Comparison of ENCODE assay signal across 8 mouse cellular contexts in the genomic region with DNA sequence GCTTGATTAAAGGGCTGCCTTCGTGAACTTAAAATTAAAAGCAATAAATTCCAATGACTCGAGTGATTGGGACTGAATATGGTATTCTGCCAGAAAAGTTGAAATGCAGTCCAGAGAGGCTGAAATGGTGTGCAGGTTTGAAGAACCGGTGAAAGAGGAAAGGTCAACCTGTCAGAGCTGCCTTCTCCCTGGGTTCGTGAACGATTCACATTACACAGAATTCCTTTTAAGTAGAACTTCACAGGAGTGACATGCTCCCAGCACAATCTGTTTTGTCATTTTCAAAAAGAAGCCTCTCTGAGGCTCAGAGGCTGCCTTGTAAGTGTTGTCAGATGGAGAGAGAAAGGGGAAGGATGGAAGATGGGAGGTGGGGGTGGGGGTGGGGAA. TPM values are rescaled to one million over a fixed set of nuclear protein-coding genes. Genes with fewer than 3 reads are reported as not detected.
DNase-seq lines count a peak whose midpoint lies in the region; ATAC-seq and TF ChIP-seq lines count a peak whose summit lies in the region.

No protein-coding gene starts in this region.

- H3K36me3 ChIP-seq in kidney, adult 2 months (ENCODE audit: control insufficient read depth, insufficient read depth, low read length), result no peaks in the 10 kb centered on the region
- no peaks in the 10 kb centered on the region for H3K36me3 ChIP-seq in hindbrain, embryonic 12.5 days
- H3K36me3 ChIP-seq in midbrain, embryonic 12.5 days, result no peaks in the 10 kb centered on the region

- peak overlapping the region; percentile 86 for H3K4me3 ChIP-seq in kidney, adult 2 months (ENCODE audit: insufficient read depth, low read depth, low read length)
- peak overlapping the region; percentile 80 for H3K4me3 ChIP-seq in bone marrow macrophage, adult 2 months (ENCODE audit: insufficient read depth, low read length)
- peak overlapping the region; percentile 66 for H3K4me3 ChIP-seq in hindbrain, embryonic 12.5 days
- H3K4me3 ChIP-seq in midbrain, embryonic 12.5 days, result peak overlapping the region; percentile 59

- H3K4me1 ChIP-seq in kidney, adult 2 months (ENCODE audit: control insufficient read depth, insufficient read depth, low read length), result peaks cover 21% of the 10 kb centered on the region; the same call in 1 of the 2 replicates
- H3K4me1 ChIP-seq in bone marrow macrophage, adult 2 months (ENCODE audit: control insufficient read depth, insufficient read depth, low read length), result peaks cover 24% of the 10 kb centered on the region
- H3K4me1 ChIP-seq in hindbrain, embryonic 12.5 days, result peaks cover 10% of the 10 kb centered on the region
- peaks cover 10% of the 10 kb centered on the region for H3K4me1 ChIP-seq in midbrain, embryonic 12.5 days

- peak; percentile 49 for DNase-seq in kidney, adult 2 months
- no peak for DNase-seq in kidney, postnatal 36 days
- DNase-seq in cerebellum, postnatal 4 days (ENCODE audit: low spot score in 2 of 2), result no peak
- no peak for DNase-seq in frontal cortex, postnatal 10 days (ENCODE audit: low spot score in 2 of 2)
- no peak for DNase-seq in yolk sac, embryonic 10.5 days (ENCODE audit: low spot score)

- peak overlapping the region; percentile 80; the same call in 1 of the 2 replicates for H3K9ac ChIP-seq in hindbrain, embryonic 12.5 days
- H3K9ac ChIP-seq in midbrain, embryonic 12.5 days (replicated peaks), result peak overlapping the region; percentile 63; the same call in 1 of the 2 replicates

- H3K9me3 ChIP-seq in hindbrain, embryonic 12.5 days (replicated peaks), result no peaks in the 10 kb centered on the region
- H3K9me3 ChIP-seq in midbrain, embryonic 12.5 days, result no peaks in the 10 kb centered on the region

- TF ChIP-seq POLR2A in kidney, adult 2 months (IDR thresholded peaks at IDR 0.05; ENCODE audit: low read depth, low read length), result no peak
- no peak for TF ChIP-seq POLR2A in bone marrow macrophage, adult 2 months (IDR thresholded peaks at IDR 0.05; ENCODE audit: borderline replicate concordance, low read depth, low read length)

- H3K4me2 ChIP-seq in hindbrain, embryonic 12.5 days (replicated peaks), result peak overlapping the region; percentile 94
- peak overlapping the region; percentile 80 for H3K4me2 ChIP-seq in midbrain, embryonic 12.5 days (replicated peaks)

- TF ChIP-seq CTCF in kidney, adult 2 months (conservative IDR thresholded peaks at IDR 0.05; ENCODE audit: insufficient read depth, insufficient read length, low read depth, low read length), result no peak
- no peak for TF ChIP-seq CTCF in bone marrow macrophage, adult 2 months (IDR thresholded peaks at IDR 0.05; ENCODE audit: low read depth, low read length)

- no peak; the same call in 1 of the 2 replicates for ATAC-seq in hindbrain, embryonic 12.5 days (ENCODE audit: low FRiP score)
- no peak for ATAC-seq in midbrain, embryonic 12.5 days (ENCODE audit: low FRiP score, low read depth)

- WGBS in kidney, adult 2 months, result 19% methylated on average over 5 of the region's 5 CpGs
- 40% methylated on average over 5 of the region's 5 CpGs for WGBS in hindbrain, embryonic 12.5 days
- 40% methylated on average over 5 of the region's 5 CpGs for WGBS in midbrain, embryonic 12.5 days

- no peaks in the 10 kb centered on the region for H3K27me3 ChIP-seq in kidney, adult 2 months (replicated peaks; ENCODE audit: control insufficient read depth, insufficient read depth, low read length)
- H3K27me3 ChIP-seq in hindbrain, embryonic 12.5 days, result no peaks in the 10 kb centered on the region
- H3K27me3 ChIP-seq in midbrain, embryonic 12.5 days, result no peaks in the 10 kb centered on the region

- peak overlapping the region; percentile 89 for H3K27ac ChIP-seq in kidney, adult 2 months (ENCODE audit: insufficient read depth, low read depth, low read length)
- no peak overlapping the region for H3K27ac ChIP-seq in bone marrow macrophage, adult 2 months (ENCODE audit: insufficient read depth, low read depth, low read length)
- H3K27ac ChIP-seq in hindbrain, embryonic 12.5 days, result no peak overlapping the region
- H3K27ac ChIP-seq in midbrain, embryonic 12.5 days (replicated peaks), result no peak overlapping the region

RNA-seq across cellular contexts. Expression of a gene that starts 0.9 kb away (rescaled TPM):
- polyA plus RNA-seq in kidney, adult 2 months (2012; rRNA removed), result 35.2 and 37.8 TPM in 2 replicates
- polyA plus RNA-seq in bone marrow macrophage, adult 2 months (2012; ENCODE audit: insufficient read depth, insufficient read length, missing spikeins), result 7.0 and 7.8 TPM in 2 replicates
- polyA plus RNA-seq in hindbrain, embryonic 12.5 days (2016; fragmentation: Nextera tagmentation; extraction: Ambion mirVana), result 18.9 and 19.1 TPM in 2 replicates
- 22.3 and 23.6 TPM in 2 replicates for polyA plus RNA-seq in midbrain, embryonic 12.5 days (2016; fragmentation: Nextera tagmentation; extraction: Ambion mirVana)
